Mouse (Mus musculus) embryonic facial prominence, embryonic 11.5 days (tissue): ENCODE measurements around the gene Pla2g4d. TPM values are rescaled to one million over a fixed set of nuclear protein-coding genes. Genes with fewer than 3 reads are reported as not detected.

Experiments
- ATAC-seq: fragments of 200-750 bp; cut with Nextera tagmentation; replicated peaks from 2 replicates; pipeline ENCODE4 v1.8.0; 2017; ENCODE audit warnings: low read depth; ENCODE audit not compliant: insufficient number of reproducible peaks, low FRiP score, low TSS enrichment
- DNase-seq: peaks from one replicate; pipeline ENCODE4 v3.0.0-alpha.2; 2015; ENCODE audit warnings: low spot score
- H3K27ac ChIP-seq: fragments of 300-500 bp; sonication (generic); replicated peaks from 2 replicates; pipeline ENCODE4 v1.5.1; 2014; ENCODE audit warnings: mild to moderate bottlenecking, low read depth, low read length, control low read depth
- H3K27me3 ChIP-seq: fragments of 300-500 bp; sonication (generic); 2 replicates; pipeline ENCODE4 v1.6.1; 2014; ENCODE audit warnings: mild to moderate bottlenecking, low read length, moderate library complexity, mixed read lengths; ENCODE audit not compliant: control insufficient read depth, insufficient read depth
- H3K36me3 ChIP-seq: fragments of 300-500 bp; sonication (generic); replicated peaks from 2 replicates; pipeline ENCODE4 v1.6.1; 2014; ENCODE audit warnings: low read depth, mild to moderate bottlenecking, low read length, moderate library complexity, mixed read lengths; ENCODE audit not compliant: control insufficient read depth, insufficient read depth
- H3K4me1 ChIP-seq: fragments of 300-500 bp; sonication (generic); 2 replicates; pipeline ENCODE4 v1.6.1; 2014; ENCODE audit warnings: low read length, mixed read lengths; ENCODE audit not compliant: control insufficient read depth, insufficient read depth
- H3K4me2 ChIP-seq: fragments of 300-500 bp; sonication (generic); 2 replicates; pipeline ENCODE4 v1.6.1; 2014; ENCODE audit warnings: low read depth, mild to moderate bottlenecking, control low read depth, low read length, moderate library complexity
- H3K4me3 ChIP-seq: fragments of 300-500 bp; sonication (generic); 2 replicates; pipeline ENCODE4 v1.5.1; 2014; ENCODE audit warnings: low read depth, low read length, control low read depth
- H3K9ac ChIP-seq: fragments of 300-500 bp; sonication (generic); replicated peaks from 2 replicates; pipeline ENCODE4 v1.6.1; 2014; ENCODE audit warnings: mild to moderate bottlenecking, control low read depth, low read length
- H3K9me3 ChIP-seq: fragments of 300-500 bp; sonication (generic); replicated peaks from 2 replicates; pipeline ENCODE4 v1.6.1; 2016; ENCODE audit warnings: mild to moderate bottlenecking, low read length, inconsistent platforms, mixed read lengths; ENCODE audit not compliant: control insufficient read depth
- WGBS: fragments of 180-500 bp; shearing (Covaris S2); extraction: QIAGEN DNeasy Blood & Tissue Kit; methylation state at CpG from one replicate; pipeline ENCODE4 v1.1.7; 2014; 5-methylcytosine and 5-hydroxymethylcytosine counted together
- polyA plus RNA-seq: library from polyadenylated mRNA; unstranded; fragments of >200 nt; fragmentation: Nextera tagmentation; extraction: Ambion mirVana; gene quantifications from 2 replicates; pipeline ENCODE4 v1.2.1, GENCODE M21; 2014

Pla2g4d gene
- polyA plus RNA-seq, 1 experiment from 2014 or later: 0.08 TPM

DNA sequence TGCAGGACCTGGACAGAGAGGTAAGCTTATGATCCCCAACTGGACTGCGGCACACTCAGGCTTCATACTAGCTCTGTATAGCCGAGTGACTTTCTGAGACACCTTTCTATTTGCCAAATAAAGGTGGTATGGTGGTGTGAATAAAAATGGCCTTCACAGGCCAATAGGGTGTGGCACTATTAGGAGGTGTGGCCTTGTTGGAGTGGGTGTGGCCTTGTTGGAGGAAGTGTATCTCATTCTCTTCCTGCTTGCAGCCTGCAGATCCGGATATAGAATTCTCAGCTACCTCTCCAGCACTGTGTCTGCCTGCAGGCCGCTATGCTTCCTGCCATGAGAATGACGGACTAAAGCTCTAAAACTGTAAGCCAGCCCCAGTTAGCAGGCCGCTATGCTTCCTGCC is 12.1 kb upstream of the Pla2g4d start:
- Histone ChIP-seq H3K27me3 (no peaks in the 10 kb centered on the region), H3K27ac (no peak overlapping the region), H3K9me3 (no peaks in the 10 kb centered on the region), H3K4me2 (no peak overlapping the region), H3K36me3 (no peaks in the 10 kb centered on the region), H3K4me1 (no peaks in the 10 kb centered on the region), H3K9ac (no peak overlapping the region), H3K4me3 (no peak overlapping the region)
- no peak for DNase-seq
- no peak for ATAC-seq
- WGBS: 92% methylated on average over 6 of the region's 6 CpGs

DNA sequence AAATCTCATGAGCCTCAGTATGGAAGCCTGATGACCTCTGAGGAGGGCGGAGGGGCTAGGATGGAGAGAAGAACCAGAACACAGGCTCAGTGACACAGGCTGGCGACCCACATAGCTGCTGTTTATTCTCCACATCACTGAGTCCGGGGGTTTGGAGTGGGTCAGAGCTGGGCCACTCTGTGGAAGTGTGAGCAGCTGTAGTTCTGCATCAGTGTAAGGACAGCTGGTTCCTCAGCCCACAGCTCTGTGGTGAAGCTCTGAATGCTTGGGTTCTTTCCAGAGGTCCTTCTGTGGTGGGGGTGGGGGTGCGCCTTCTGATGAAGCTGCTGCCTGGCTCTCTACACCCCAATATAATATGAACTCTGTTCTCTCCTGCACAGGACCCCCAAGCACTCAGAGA is 10.9 kb upstream of the Pla2g4d start:
- no peak for DNase-seq
- Histone ChIP-seq H3K4me2 (no peak overlapping the region), H3K27ac (no peak overlapping the region), H3K36me3 (no peaks in the 10 kb centered on the region), H3K4me1 (no peaks in the 10 kb centered on the region), H3K4me3 (no peak overlapping the region), H3K9me3 (no peaks in the 10 kb centered on the region), H3K9ac (no peak overlapping the region), H3K27me3 (no peaks in the 10 kb centered on the region)
- ATAC-seq: no peak
- WGBS: 88% methylated on average over 4 of the region's 4 CpGs

DNA sequence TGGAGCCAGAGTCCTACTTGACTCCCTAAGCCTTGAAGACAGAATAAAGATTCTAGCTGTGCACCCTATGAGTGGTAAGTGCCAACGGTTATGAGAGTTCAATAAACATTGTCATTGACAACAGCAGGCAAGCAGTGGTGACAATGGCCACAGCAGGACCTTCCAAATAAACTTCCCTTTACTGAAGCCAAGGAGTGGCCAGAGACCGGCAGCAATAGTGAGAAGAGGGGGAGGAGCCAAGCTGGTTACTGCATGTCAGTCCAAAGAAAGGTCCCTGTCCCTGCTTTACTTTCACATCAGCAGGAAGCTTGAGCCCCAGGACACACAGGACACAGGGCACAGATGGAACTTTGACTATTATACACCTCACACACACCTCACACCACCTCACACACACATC is 7.2 kb upstream of the Pla2g4d start:
- Histone ChIP-seq H3K27ac (no peak overlapping the region), H3K9me3 (no peaks in the 10 kb centered on the region), H3K4me2 (no peak overlapping the region), H3K36me3 (no peaks in the 10 kb centered on the region), H3K27me3 (no peaks in the 10 kb centered on the region), H3K9ac (no peak overlapping the region), H3K4me3 (no peak overlapping the region), H3K4me1 (no peaks in the 10 kb centered on the region)
- DNase-seq (no peak), ATAC-seq (no peak)
- 26% methylated on average over 2 of the region's 2 CpGs for WGBS

DNA sequence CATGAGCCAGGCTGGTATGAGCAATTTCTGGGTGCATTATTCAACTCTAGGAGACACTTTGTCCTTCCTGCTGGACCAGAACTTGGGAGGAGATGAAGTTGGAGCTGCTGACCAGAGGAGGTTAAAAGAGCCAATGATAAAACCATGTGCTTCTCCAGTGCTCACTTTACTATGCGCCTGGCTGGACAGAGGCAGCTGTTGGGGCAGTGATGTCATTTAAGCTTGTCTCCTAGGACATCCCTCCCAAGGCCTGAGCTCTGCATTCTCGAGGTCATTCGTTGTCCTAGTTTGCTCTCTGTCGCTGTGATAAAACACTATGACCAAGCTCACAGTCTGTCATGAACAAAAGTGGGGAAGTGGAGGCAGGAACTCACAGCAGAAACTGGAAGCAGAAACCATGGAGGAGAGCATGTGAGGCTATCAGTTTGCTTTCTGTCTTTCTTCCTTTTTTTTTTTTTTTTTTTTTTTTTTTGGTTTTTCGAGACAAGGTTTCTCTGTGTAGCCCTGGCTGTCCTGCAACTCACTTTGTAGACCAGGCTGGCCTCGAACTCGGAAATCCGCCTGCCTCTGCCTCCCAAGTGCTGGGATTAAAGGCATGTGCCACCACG is 2.6 kb upstream of the Pla2g4d start:
- no peak overlapping the region for H3K4me2 ChIP-seq
- no peaks in the 10 kb centered on the region for H3K36me3 ChIP-seq
- WGBS: 85% methylated on average over 8 of the region's 9 CpGs
- ATAC-seq (no peak), DNase-seq (no peak)
- H3K4me1 ChIP-seq: no peaks in the 10 kb centered on the region
- H3K27me3 ChIP-seq: no peaks in the 10 kb centered on the region
- no peak overlapping the region for H3K9ac ChIP-seq
- H3K4me3 ChIP-seq: no peak overlapping the region
- H3K27ac ChIP-seq: no peak overlapping the region
- no peaks in the 10 kb centered on the region for H3K9me3 ChIP-seq

DNA sequence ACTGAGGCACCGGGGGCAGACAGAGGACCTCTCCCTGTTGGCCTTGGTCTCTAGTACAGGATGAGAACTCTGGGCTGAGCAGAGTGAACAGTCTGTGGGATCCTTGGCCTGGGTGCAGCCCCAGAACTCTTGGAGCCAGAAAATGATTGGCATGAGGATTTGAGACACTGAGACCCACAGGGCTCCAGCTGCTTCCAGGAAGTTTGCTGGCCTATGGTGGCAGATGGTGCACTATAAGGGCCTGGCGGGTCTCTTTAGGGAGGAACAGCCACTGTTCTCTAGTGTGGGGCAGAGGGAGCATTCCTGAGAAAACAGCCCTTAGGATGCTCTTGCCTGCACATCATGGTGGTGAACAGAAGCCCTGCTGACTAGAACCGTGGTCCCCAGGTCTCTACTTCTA is 596 bp downstream of the Pla2g4d start:
- Histone ChIP-seq H3K27me3 (no peaks in the 10 kb centered on the region), H3K9ac (no peak overlapping the region), H3K36me3 (no peaks in the 10 kb centered on the region), H3K4me3 (no peak overlapping the region), H3K27ac (no peak overlapping the region), H3K4me1 (no peaks in the 10 kb centered on the region), H3K9me3 (no peaks in the 10 kb centered on the region), H3K4me2 (no peak overlapping the region)
- no peak for DNase-seq
- no peak for ATAC-seq
- WGBS: 95% methylated on average over 3 of the region's 3 CpGs

DNA sequence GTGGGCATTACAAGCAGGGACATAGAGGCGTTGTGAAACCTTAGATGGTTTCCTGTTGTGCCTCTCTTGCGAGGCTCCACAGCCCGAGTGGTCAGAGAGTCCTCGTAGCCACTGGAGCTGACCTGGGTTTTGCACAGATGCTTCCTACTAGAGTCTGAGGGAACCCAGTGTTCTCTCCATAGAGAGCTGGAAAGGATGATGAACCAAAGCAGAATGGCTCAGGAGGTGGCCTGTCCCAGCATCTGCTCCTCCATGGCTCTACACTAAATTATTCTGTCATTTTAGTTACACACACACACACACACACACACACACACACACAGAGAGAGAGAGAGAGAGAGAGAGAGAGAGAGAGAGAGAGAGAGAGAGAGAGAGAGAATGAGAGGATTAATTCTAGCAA is 3.4 kb downstream of the Pla2g4d start:
- no peak for DNase-seq

DNA sequence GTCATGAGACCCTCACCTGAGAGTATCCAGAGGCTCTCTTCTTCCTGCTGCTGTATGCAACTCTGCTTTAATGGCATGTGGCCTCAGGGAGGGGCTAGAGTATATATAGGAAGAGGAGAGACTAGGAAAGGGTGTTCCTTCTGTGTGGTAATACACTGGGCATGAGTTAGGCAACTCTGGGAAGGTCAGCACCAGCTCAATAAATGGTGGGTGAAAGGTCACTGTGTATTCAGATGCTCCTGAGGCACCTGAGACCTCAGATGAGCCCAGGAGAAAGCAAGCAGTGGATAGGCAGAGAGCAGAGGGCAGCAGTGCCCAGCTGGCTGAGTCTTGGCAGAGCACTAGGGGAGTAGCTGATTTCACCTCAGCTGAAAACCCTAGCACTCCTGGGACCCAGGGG is 4.3 kb downstream of the Pla2g4d start:
- H3K27ac ChIP-seq: no peak overlapping the region
- no peak overlapping the region for H3K4me3 ChIP-seq
- H3K4me1 ChIP-seq: no peaks in the 10 kb centered on the region
- H3K9me3 ChIP-seq: no peaks in the 10 kb centered on the region
- H3K9ac ChIP-seq: no peak overlapping the region
- H3K27me3 ChIP-seq: no peaks in the 10 kb centered on the region
- no peaks in the 10 kb centered on the region for H3K36me3 ChIP-seq
- H3K4me2 ChIP-seq: no peak overlapping the region
- no peak for DNase-seq
- no peak for ATAC-seq

More for the DNA sequence above, 3.4 kb downstream of the Pla2g4d start:
- no peak overlapping the region for H3K27ac ChIP-seq
- H3K36me3 ChIP-seq: no peaks in the 10 kb centered on the region
- ATAC-seq: no peak
- no peaks in the 10 kb centered on the region for H3K9me3 ChIP-seq
- no peaks in the 10 kb centered on the region for H3K4me1 ChIP-seq
- no peak overlapping the region for H3K9ac ChIP-seq
- H3K27me3 ChIP-seq: no peaks in the 10 kb centered on the region
- no peak overlapping the region for H3K4me2 ChIP-seq
- no peak overlapping the region for H3K4me3 ChIP-seq
- 67% methylated on average over 4 of the region's 4 CpGs for WGBS

DNA sequence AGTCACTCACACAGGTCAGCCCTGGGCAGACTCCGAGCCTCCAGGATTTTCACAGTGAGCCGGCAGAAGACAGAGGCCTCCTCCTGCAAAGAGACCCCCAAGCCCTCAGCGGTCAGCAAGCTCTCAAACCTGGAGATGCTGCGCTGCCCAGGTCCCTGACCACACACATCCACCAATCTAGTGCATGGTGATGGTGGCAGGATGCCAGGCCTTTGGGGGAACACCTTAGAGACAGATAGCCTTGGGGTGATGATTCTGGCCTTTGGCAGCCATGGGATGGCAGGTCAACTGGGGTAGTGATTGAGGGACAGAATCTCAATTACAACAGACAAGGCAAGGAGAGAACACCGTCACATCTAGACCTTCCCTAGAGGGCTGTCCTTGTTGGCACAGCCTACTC is 4.9 kb downstream of the Pla2g4d start:
- DNase-seq (no peak), ATAC-seq (no peak)
- H3K36me3 ChIP-seq: no peaks in the 10 kb centered on the region
- no peak overlapping the region for H3K4me3 ChIP-seq
- 74% methylated on average over 5 of the region's 5 CpGs for WGBS
- no peaks in the 10 kb centered on the region for H3K9me3 ChIP-seq
- no peaks in the 10 kb centered on the region for H3K4me1 ChIP-seq
- no peak overlapping the region for H3K27ac ChIP-seq
- H3K4me2 ChIP-seq: no peak overlapping the region
- H3K9ac ChIP-seq: no peak overlapping the region
- no peaks in the 10 kb centered on the region for H3K27me3 ChIP-seq
